Mouse (Mus musculus) heart, embryonic 11.5 days (tissue): ENCODE measurements around the gene Ncbp3. TPM values are rescaled to one million over a fixed set of nuclear protein-coding genes. Genes with fewer than 3 reads are reported as not detected.
"Not testable (repeated sequence)": the region's sequence is repeated elsewhere in the genome, so short reads cannot be mapped to it uniquely, and the experiment has no call there.

Experiments used
- ATAC-seq: fragments of 200-750 bp; cut with Nextera tagmentation; replicated peaks from 2 replicates; pipeline ENCODE4 v1.8.0; 2017; ENCODE audit warnings: moderate library complexity; ENCODE audit not compliant: insufficient number of reproducible peaks, low FRiP score, low TSS enrichment
- H3K27ac ChIP-seq: fragments of 300-500 bp; sonication (generic); 2 replicates; pipeline ENCODE4 v1.5.1; 2014; ENCODE audit warnings: mild to moderate bottlenecking, low read depth, low read length
- H3K27me3 ChIP-seq: fragments of 300-500 bp; sonication (generic); 2 replicates; pipeline ENCODE4 v1.6.1; 2014; ENCODE audit warnings: mild to moderate bottlenecking, low read length, mixed read lengths; ENCODE audit not compliant: control insufficient read depth, insufficient read depth
- H3K36me3 ChIP-seq: fragments of 300-500 bp; sonication (generic); 2 replicates; pipeline ENCODE4 v1.6.1; 2014; ENCODE audit warnings: mild to moderate bottlenecking, low read length, moderate library complexity, mixed read lengths; ENCODE audit not compliant: control insufficient read depth, insufficient read depth
- H3K4me1 ChIP-seq: fragments of 300-500 bp; sonication (generic); 2 replicates; pipeline ENCODE4 v1.6.1; 2014; ENCODE audit warnings: low read length; ENCODE audit not compliant: control insufficient read depth, insufficient read depth
- H3K4me2 ChIP-seq: fragments of 300-500 bp; sonication (generic); 2 replicates; pipeline ENCODE4 v1.6.1; 2014; ENCODE audit warnings: mild to moderate bottlenecking, moderate library complexity
- H3K4me3 ChIP-seq: fragments of 300-500 bp; sonication (generic); 2 replicates; pipeline ENCODE4 v1.5.1; 2014; ENCODE audit warnings: low read depth, low read length
- H3K9ac ChIP-seq: fragments of 300-500 bp; sonication (generic); 2 replicates; pipeline ENCODE4 v1.6.1; 2014; ENCODE audit warnings: mild to moderate bottlenecking, low read depth, low read length, moderate library complexity
- H3K9me3 ChIP-seq: fragments of 300-500 bp; sonication (generic); replicated peaks from 2 replicates; pipeline ENCODE4 v1.6.1; 2016; ENCODE audit warnings: low read length; ENCODE audit not compliant: control insufficient read depth
- WGBS: fragments of 180-500 bp; shearing (Covaris S2); extraction: QIAGEN DNeasy Blood & Tissue Kit; methylation state at CpG from one replicate; pipeline ENCODE4 v1.1.7; 2014; ENCODE audit not compliant: insufficient replicate concordance; 5-methylcytosine and 5-hydroxymethylcytosine counted together
- polyA plus RNA-seq: library from polyadenylated mRNA; unstranded; fragments of >200 nt; fragmentation: Nextera tagmentation; extraction: Ambion mirVana; gene quantifications from 2 replicates; pipeline ENCODE4 v1.2.1, GENCODE M21; 2014

Gene Ncbp3
- polyA plus RNA-seq, 1 experiment from 2014 or later = 9.6 TPM

- Histone ChIP-seq H3K9ac (no peak overlapping the region), H3K9me3 (no peaks in the 10 kb centered on the region), H3K4me1 (no peaks in the 10 kb centered on the region), H3K27me3 (no peaks in the 10 kb centered on the region), H3K4me3 (no peak overlapping the region), H3K36me3 (no peaks in the 10 kb centered on the region), H3K27ac (no peak overlapping the region), H3K4me2 (no peak overlapping the region)
- ATAC-seq = no peak
- WGBS = 69% methylated on average over 14 of the region's 14 CpGs
Observed at GRCm38 (mm10) chr11:73099976-73100750, 52.6 kb downstream of the Ncbp3 start.

- Histone ChIP-seq H3K9ac (no peak overlapping the region), H3K27ac (no peak overlapping the region), H3K4me3 (no peak overlapping the region), H3K9me3 (no peaks in the 10 kb centered on the region), H3K36me3 (no peaks in the 10 kb centered on the region), H3K27me3 (no peaks in the 10 kb centered on the region), H3K4me1 (no peaks in the 10 kb centered on the region), H3K4me2 (no peak overlapping the region)
- WGBS = 44% methylated on average over 4 of the region's 4 CpGs
- no peak for ATAC-seq
Observed at GRCm38 (mm10) chr11:73101308-73101707, 53.7 kb downstream of the Ncbp3 start.

DNA sequence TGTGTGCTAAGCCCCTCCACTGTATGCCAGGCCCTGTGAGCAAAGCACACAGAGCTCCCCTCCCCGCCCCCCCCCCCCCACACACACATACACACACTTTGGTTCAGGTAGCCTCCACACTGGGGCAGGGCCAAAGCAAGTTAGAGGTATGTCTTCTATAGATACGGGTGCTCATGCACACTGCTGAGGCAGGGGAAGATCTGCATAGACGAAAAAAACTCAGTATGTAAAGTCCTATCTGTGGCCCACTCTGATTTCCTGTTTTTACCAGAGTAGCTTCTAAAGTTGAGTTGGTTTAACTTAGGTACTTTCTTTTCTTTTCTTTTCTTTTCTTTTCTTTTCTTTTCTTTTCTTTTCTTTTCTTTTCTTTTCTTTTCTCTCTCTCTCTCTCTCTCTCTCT lies 57.7 kb downstream of the Ncbp3 start:
- Histone ChIP-seq H3K9me3 (no peaks in the 10 kb centered on the region), H3K4me2 (no peak overlapping the region), H3K9ac (no peak overlapping the region), H3K36me3 (no peaks in the 10 kb centered on the region), H3K27me3 (no peaks in the 10 kb centered on the region), H3K27ac (no peak overlapping the region), H3K4me3 (no peak overlapping the region), H3K4me1 (peaks cover 6% of the 10 kb centered on the region)
- no peak for ATAC-seq
- WGBS = 36% methylated on average over 3 of the region's 3 CpGs

DNA sequence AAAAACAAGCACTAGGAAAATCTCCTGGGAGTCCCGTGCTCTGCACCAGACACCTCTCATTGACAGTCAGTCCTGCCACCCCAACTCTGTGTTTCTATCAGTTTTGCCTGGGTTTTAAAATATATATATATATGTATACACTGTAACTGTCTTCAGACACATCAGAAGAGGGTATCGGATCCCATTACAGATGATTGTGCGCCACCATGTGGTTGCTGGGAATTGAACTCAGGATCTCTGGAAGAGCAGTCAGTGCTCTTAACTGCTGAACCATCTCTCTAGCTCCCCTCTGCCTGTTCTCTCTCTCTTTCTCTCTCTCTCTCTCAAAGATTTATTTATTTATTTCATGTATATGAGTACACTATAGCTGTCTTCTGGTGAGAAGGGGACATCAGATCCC lies 59.8 kb downstream of the Ncbp3 start:
- not testable (repeated sequence) for H3K9me3 ChIP-seq, H3K4me1 ChIP-seq, H3K9ac ChIP-seq, H3K27ac ChIP-seq, H3K4me3 ChIP-seq, H3K27me3 ChIP-seq, H3K36me3 ChIP-seq, H3K4me2 ChIP-seq, ATAC-seq
- 31% methylated on average over 3 of the region's 3 CpGs for WGBS

GRCm38 (mm10) chr11:73108195-73108897 lies 60.8 kb downstream of the Ncbp3 start:
- H3K4me2 ChIP-seq = no peak overlapping the region
- no peak overlapping the region for H3K4me3 ChIP-seq
- H3K27ac ChIP-seq = no peak overlapping the region
- WGBS = 68% methylated on average over 5 of the region's 5 CpGs
- H3K9me3 ChIP-seq = no peaks in the 10 kb centered on the region
- H3K4me1 ChIP-seq = peaks cover 6% of the 10 kb centered on the region
- no peaks in the 10 kb centered on the region for H3K27me3 ChIP-seq
- ATAC-seq = no peak
- H3K36me3 ChIP-seq = no peaks in the 10 kb centered on the region
- no peak overlapping the region for H3K9ac ChIP-seq

GRCm38 (mm10) chr11:73108898-73109625 lies 61.5 kb downstream of the Ncbp3 start:
- 65% methylated on average over 14 of the region's 14 CpGs for WGBS
- H3K9me3 ChIP-seq = no peaks in the 10 kb centered on the region
- no peaks in the 10 kb centered on the region for H3K27me3 ChIP-seq
- no peak overlapping the region for H3K27ac ChIP-seq
- ATAC-seq = no peak
- H3K4me3 ChIP-seq = no peak overlapping the region
- H3K36me3 ChIP-seq = no peaks in the 10 kb centered on the region
- H3K4me1 ChIP-seq = peaks cover 6% of the 10 kb centered on the region
- H3K9ac ChIP-seq = no peak overlapping the region
- no peak overlapping the region for H3K4me2 ChIP-seq

GRCm38 (mm10) chr11:73109941-73110340 lies 62.4 kb downstream of the Ncbp3 start:
- H3K27ac ChIP-seq = 0 out of 2 replicates have a peak overlapping the region, but pooled peaks have one; percentile 19
- no peaks in the 10 kb centered on the region for H3K9me3 ChIP-seq
- peaks cover 6% of the 10 kb centered on the region for H3K4me1 ChIP-seq
- H3K4me2 ChIP-seq = no peak overlapping the region
- H3K36me3 ChIP-seq = no peaks in the 10 kb centered on the region
- no peak overlapping the region for H3K4me3 ChIP-seq
- ATAC-seq = no peak
- no peaks in the 10 kb centered on the region for H3K27me3 ChIP-seq
- WGBS = 68% methylated on average over 3 of the region's 3 CpGs
- H3K9ac ChIP-seq = no peak overlapping the region

DNA sequence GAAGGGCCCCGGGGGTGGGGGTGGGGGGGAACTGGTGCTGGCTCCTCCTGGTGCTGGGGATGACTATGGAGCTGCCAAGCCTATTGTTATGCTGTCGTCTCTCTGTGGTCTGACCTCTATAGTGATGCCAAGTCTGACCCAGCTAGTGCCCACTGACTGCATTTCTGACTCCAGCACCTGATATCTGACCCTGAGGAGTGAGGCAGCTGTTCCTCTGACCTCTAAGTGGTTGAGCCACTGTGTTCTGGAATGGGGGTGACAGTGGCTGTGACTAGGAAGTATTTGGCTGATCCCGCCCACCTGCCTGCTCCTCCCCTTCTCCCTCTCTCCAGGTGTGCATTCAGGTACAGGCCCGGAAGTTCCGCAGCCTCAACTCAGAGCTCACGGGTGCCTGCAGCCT lies 63.8 kb downstream of the Ncbp3 start:
- no peaks in the 10 kb centered on the region for H3K36me3 ChIP-seq
- H3K4me2 ChIP-seq = no peak overlapping the region
- ATAC-seq = no peak
- H3K27me3 ChIP-seq = no peaks in the 10 kb centered on the region
- 67% methylated on average over 6 of the region's 6 CpGs for WGBS
- no peaks in the 10 kb centered on the region for H3K9me3 ChIP-seq
- no peak overlapping the region for H3K9ac ChIP-seq
- H3K27ac ChIP-seq = no peak overlapping the region
- H3K4me3 ChIP-seq = no peak overlapping the region
- peaks cover 6% of the 10 kb centered on the region for H3K4me1 ChIP-seq
